Mouse (Mus musculus): ENCODE data around the gene Mtg1. TPM values are rescaled to one million over a fixed set of nuclear protein-coding genes. Genes with fewer than 3 reads are reported as not detected.

Mtg1 gene
- total and polyA plus RNA-seq, 3 experiments = 10.8 to 38.1 TPM; not detected in 1

DNA sequence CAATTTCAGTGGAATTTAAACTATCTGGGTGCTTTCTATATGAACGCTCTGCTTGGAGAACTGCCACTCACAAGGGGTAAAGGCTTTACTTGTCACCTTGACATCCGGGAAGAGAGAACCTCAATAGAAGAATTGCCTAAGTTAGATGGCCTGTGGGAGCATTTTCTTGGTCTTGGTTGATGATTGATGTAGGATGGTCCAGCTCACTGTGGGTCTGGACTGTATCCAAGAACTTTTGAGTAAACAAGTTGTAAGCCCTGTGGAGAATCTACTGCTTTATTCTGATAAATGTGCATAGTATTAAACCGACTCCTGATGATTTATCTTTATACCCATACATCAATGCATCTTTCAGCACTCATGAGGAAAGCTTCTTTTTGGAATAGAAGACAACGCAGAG lies 32.0 kb downstream of the Mtg1 start:
- H3K27me3 ChIP-seq (ENCODE audit: control insufficient read depth in 1 of 2, insufficient read depth in 2 of 2, low read length in 2 of 2) = no peaks in the 10 kb centered on the region; a peak in 1 of 4 replicates
- H3K36me3 ChIP-seq (ENCODE audit: control insufficient read depth in 1 of 2, insufficient read depth in 2 of 2, low read length in 2 of 2) = no peaks in the 10 kb centered on the region
- no peaks in the 10 kb centered on the region for H3K79me2 ChIP-seq (ENCODE audit: control insufficient read depth, insufficient read depth, low read length, poor library complexity)
- no peaks in the 10 kb centered on the region for H3K9me3 ChIP-seq (replicated peaks; ENCODE audit: insufficient read depth, low read length)
- no peak for DNase-seq (ENCODE audit: low read depth, low spot score)
- TF ChIP-seq MYC (IDR thresholded peaks at IDR 0.05; ENCODE audit: low read depth, low read length) (no peak), CHD2 (IDR thresholded peaks at IDR 0.05; ENCODE audit: low read length) (no peak), ELF1 (IDR thresholded peaks at IDR 0.05; ENCODE audit: low read depth, low read length) (no peak), USF1 (IDR thresholded peaks at IDR 0.05; ENCODE audit: low read depth, low read length) (no peak), MEF2A (IDR thresholded peaks at IDR 0.05; ENCODE audit: extremely low read depth, insufficient replicate concordance, low read depth, low read length, poor library complexity, severe bottlenecking) (no peak), MAX (IDR thresholded peaks at IDR 0.05; ENCODE audit: low read length) (no peak), GABPA (IDR thresholded peaks at IDR 0.05; ENCODE audit: low read depth, low read length) (no peak), SIN3A (IDR thresholded peaks at IDR 0.05; ENCODE audit: low read length) (no peak), MYB (IDR thresholded peaks at IDR 0.05; ENCODE audit: low read depth, low read length) (no peak), RCOR1 (IDR thresholded peaks at IDR 0.05; ENCODE audit: low read depth, low read length) (no peak), ETS1 (IDR thresholded peaks at IDR 0.05; ENCODE audit: low read depth, low read length) (no peak), UBTF (IDR thresholded peaks at IDR 0.05; ENCODE audit: borderline replicate concordance, insufficient read depth, low read depth, low read length) (no peak), POLR2AphosphoS5 (IDR thresholded peaks at IDR 0.05; ENCODE audit: borderline replicate concordance, low read depth, low read length) (no peak), MXI1 (IDR thresholded peaks at IDR 0.05; ENCODE audit: low read depth, low read length) (no peak), ZKSCAN1 (IDR thresholded peaks at IDR 0.05; ENCODE audit: low read depth, low read length) (no peak), JUND (IDR thresholded peaks at IDR 0.05; ENCODE audit: low read depth, low read length) (no peak), ZNF384 (IDR thresholded peaks at IDR 0.05; ENCODE audit: low read depth, low read length) (no peak), GATA1 (IDR thresholded peaks at IDR 0.05; ENCODE audit: low read depth, low read length) (no peak)
- no peak overlapping the region for H3K9ac ChIP-seq (ENCODE audit: control insufficient read depth, low read depth, low read length, poor library complexity, severe bottlenecking)
- no peaks in the 10 kb centered on the region for H3K4me1 ChIP-seq (ENCODE audit: control insufficient read depth in 1 of 2, insufficient read depth in 2 of 2, low read length in 2 of 2)
- H3K27ac ChIP-seq (ENCODE audit: control insufficient read depth, low read depth, low read length) = no peak overlapping the region
- H3K4me3 ChIP-seq (ENCODE audit: control insufficient read depth in 1 of 2, insufficient read depth in 1 of 2, low read depth in 2 of 2, low read length in 2 of 2) = no peak overlapping the region

DNA sequence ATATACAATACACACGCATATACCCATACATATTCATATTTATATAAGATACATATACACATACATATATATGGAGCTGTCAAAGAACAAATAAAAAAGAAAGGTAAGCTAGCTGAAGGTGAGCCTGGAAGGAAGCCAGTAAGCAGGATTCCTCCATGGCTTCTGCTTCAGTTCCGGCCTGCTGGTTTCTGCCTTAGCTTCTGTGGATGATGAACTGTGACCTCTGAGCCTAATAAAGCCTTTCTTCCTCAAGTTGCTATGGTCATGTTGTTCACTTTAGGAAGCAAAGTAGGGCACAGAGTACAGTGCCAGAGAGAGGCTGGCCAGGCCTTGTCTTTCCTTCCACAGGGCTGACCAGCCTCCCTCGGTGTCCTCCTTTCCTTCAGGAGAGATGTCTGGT lies 33.5 kb downstream of the Mtg1 start:
- TF ChIP-seq JUND (IDR thresholded peaks at IDR 0.05; ENCODE audit: low read depth, low read length) (no peak), CHD2 (IDR thresholded peaks at IDR 0.05; ENCODE audit: low read length) (no peak), MAX (IDR thresholded peaks at IDR 0.05; ENCODE audit: low read length) (no peak), CHD1 (IDR thresholded peaks at IDR 0.05; ENCODE audit: low read depth, low read length) (no peak), POLR2AphosphoS2 (IDR thresholded peaks at IDR 0.05; ENCODE audit: low read length) (no peak), ZNF384 (IDR thresholded peaks at IDR 0.05; ENCODE audit: low read depth, low read length) (no peak), MAFK (IDR thresholded peaks at IDR 0.05; ENCODE audit: borderline replicate concordance, low read depth, low read length) (no peak), SMC3 (IDR thresholded peaks at IDR 0.05; ENCODE audit: low read depth, low read length) (no peak), ETS1 (IDR thresholded peaks at IDR 0.05; ENCODE audit: low read depth, low read length) (no peak), BHLHE40 (IDR thresholded peaks at IDR 0.05; ENCODE audit: borderline replicate concordance, low read depth, low read length) (no peak), POLR2A (IDR thresholded peaks at IDR 0.05; ENCODE audit: control insufficient read depth in 1 of 2, insufficient read depth in 1 of 2, low read depth in 1 of 2, low read length in 2 of 2, poor library complexity in 1 of 2) (no peak)

More for the DNA sequence above, 33.5 kb downstream of the Mtg1 start:
- H3K4me1 ChIP-seq (ENCODE audit: control insufficient read depth in 1 of 2, insufficient read depth in 2 of 2, low read length in 2 of 2) = no peaks in the 10 kb centered on the region
- no peak overlapping the region for H3K27ac ChIP-seq (ENCODE audit: control insufficient read depth, low read depth, low read length)
- no peaks in the 10 kb centered on the region for H3K79me2 ChIP-seq (ENCODE audit: control insufficient read depth, insufficient read depth, low read length, poor library complexity)
- H3K4me3 ChIP-seq (ENCODE audit: control insufficient read depth in 1 of 2, insufficient read depth in 1 of 2, low read depth in 2 of 2, low read length in 2 of 2) = no peak overlapping the region
- DNase-seq (ENCODE audit: low read depth, low spot score) = no peak
- no peak overlapping the region for H3K9ac ChIP-seq (ENCODE audit: control insufficient read depth, low read depth, low read length, poor library complexity, severe bottlenecking)
- no peaks in the 10 kb centered on the region; a peak in 1 of 4 replicates for H3K27me3 ChIP-seq (ENCODE audit: control insufficient read depth in 1 of 2, insufficient read depth in 2 of 2, low read length in 2 of 2)
- H3K9me3 ChIP-seq (replicated peaks; ENCODE audit: insufficient read depth, low read length) = no peaks in the 10 kb centered on the region
- no peaks in the 10 kb centered on the region for H3K36me3 ChIP-seq (ENCODE audit: control insufficient read depth in 1 of 2, insufficient read depth in 2 of 2, low read length in 2 of 2)

Data from MEL (cell line).